Mouse (Mus musculus) limb, embryonic 11.5 days (tissue): ENCODE data around the gene Rspo1. TPM values are rescaled to one million over a fixed set of nuclear protein-coding genes. Genes with fewer than 3 reads are reported as not detected.

ENCODE experiments used
- ATAC-seq: fragments of 200-750 bp; cut with Nextera tagmentation; 2 replicates; pipeline ENCODE4 v1.8.0; 2017; ENCODE audit warnings: low read depth; ENCODE audit not compliant: insufficient number of reproducible peaks, low FRiP score, low TSS enrichment
- DNase-seq: peaks from one replicate; pipeline ENCODE4 v3.0.0-alpha.2; 2015; ENCODE audit warnings: low spot score
- H3K27ac ChIP-seq: fragments of 300-500 bp; sonication (generic); replicated peaks from 2 replicates; pipeline ENCODE4 v1.5.1; 2014; ENCODE audit warnings: low read depth, mild to moderate bottlenecking, low read length
- H3K27me3 ChIP-seq: fragments of 300-500 bp; sonication (generic); 2 replicates; pipeline ENCODE4 v1.6.1; 2014; ENCODE audit warnings: mild to moderate bottlenecking, low read length, mixed read lengths; ENCODE audit not compliant: control insufficient read depth, insufficient read depth
- H3K36me3 ChIP-seq: fragments of 300-500 bp; sonication (generic); 2 replicates; pipeline ENCODE4 v1.6.1; 2014; ENCODE audit warnings: mild to moderate bottlenecking, low read length, moderate library complexity, mixed read lengths; ENCODE audit not compliant: control insufficient read depth, insufficient read depth
- H3K4me1 ChIP-seq: fragments of 300-500 bp; sonication (generic); 2 replicates; pipeline ENCODE4 v1.6.1; 2014; ENCODE audit warnings: low read length, mixed read lengths; ENCODE audit not compliant: control insufficient read depth, insufficient read depth
- H3K4me2 ChIP-seq: fragments of 300-500 bp; sonication (generic); 2 replicates; pipeline ENCODE4 v1.6.1; 2014; ENCODE audit warnings: low read depth, mild to moderate bottlenecking, moderate library complexity; ENCODE audit not compliant: severe bottlenecking
- H3K4me3 ChIP-seq: fragments of 300-500 bp; sonication (generic); 2 replicates; pipeline ENCODE4 v1.5.1; 2014; ENCODE audit warnings: low read depth, low read length
- H3K9ac ChIP-seq: fragments of 300-500 bp; sonication (generic); 2 replicates; pipeline ENCODE4 v1.6.1; 2014; ENCODE audit warnings: mild to moderate bottlenecking, low read length
- H3K9me3 ChIP-seq: fragments of 300-500 bp; sonication (generic); 2 replicates; pipeline ENCODE4 v1.6.1; 2016; ENCODE audit warnings: low read length; ENCODE audit not compliant: control insufficient read depth
- WGBS: fragments of 180-500 bp; shearing (Covaris S2); extraction: QIAGEN DNeasy Blood & Tissue Kit; methylation state at CpG from one replicate; pipeline ENCODE4 v1.1.7; 2014; 5-methylcytosine and 5-hydroxymethylcytosine counted together
- polyA plus RNA-seq: library from polyadenylated mRNA; unstranded; fragments of >200 nt; fragmentation: Nextera tagmentation; extraction: Ambion mirVana; gene quantifications from 2 replicates; pipeline ENCODE4 v1.2.1, GENCODE M21; 2014

Rspo1 gene
- polyA plus RNA-seq, 1 experiment from 2014 or later, result 3.1 TPM

- 81% methylated on average over 11 of the region's 11 CpGs for WGBS
- no peaks in the 10 kb centered on the region for H3K4me1 ChIP-seq
- no peak overlapping the region for H3K4me3 ChIP-seq
- H3K36me3 ChIP-seq, result no peaks in the 10 kb centered on the region
- ATAC-seq (no peak), DNase-seq (no peak)
- no peak overlapping the region for H3K27ac ChIP-seq
- H3K9me3 ChIP-seq, result no peaks in the 10 kb centered on the region
- H3K27me3 ChIP-seq, result 0 out of 2 replicates have a peak, but pooled peaks cover 2% of the 10 kb centered on the region
- no peak overlapping the region for H3K9ac ChIP-seq
- H3K4me2 ChIP-seq, result no peak overlapping the region
These were observed 31.2 kb downstream of the Rspo1 start for GRCm38 (mm10) chr4:125017431-125017830.

GRCm38 (mm10) chr4:125020780-125021538 is 34.7 kb downstream of the Rspo1 start:
- no peak overlapping the region for H3K9ac ChIP-seq
- 0 out of 2 replicates have a peak, but pooled peaks cover 5% of the 10 kb centered on the region for H3K27me3 ChIP-seq
- ATAC-seq, result no peak
- no peaks in the 10 kb centered on the region for H3K36me3 ChIP-seq
- no peak overlapping the region for H3K4me2 ChIP-seq
- no peak overlapping the region for H3K27ac ChIP-seq
- DNase-seq, result no peak
- H3K4me3 ChIP-seq, result no peak overlapping the region
- H3K9me3 ChIP-seq, result no peaks in the 10 kb centered on the region
- 32% methylated on average over 11 of the region's 11 CpGs for WGBS
- H3K4me1 ChIP-seq, result no peaks in the 10 kb centered on the region

- Histone ChIP-seq H3K9me3 (no peaks in the 10 kb centered on the region), H3K9ac (peak overlapping the region; percentile 86)
These were observed 43.8 kb downstream of the Rspo1 start for GRCm38 (mm10) chr4:125029891-125030614.

GRCm38 (mm10) chr4:125034341-125034740 is 48.1 kb downstream of the Rspo1 start:
- no peaks in the 10 kb centered on the region for H3K27me3 ChIP-seq
- H3K4me2 ChIP-seq, result no peak overlapping the region
- H3K36me3 ChIP-seq, result peaks cover 17% of the 10 kb centered on the region; the same call in 1 of the 2 replicates
- no peak overlapping the region for H3K4me3 ChIP-seq
- ATAC-seq (no peak), DNase-seq (no peak)
- whole genome bisulfite sequencing, result 91% methylated on average over 4 of the region's 4 CpGs
- no peak overlapping the region for H3K9ac ChIP-seq
- no peaks in the 10 kb centered on the region for H3K9me3 ChIP-seq
- H3K4me1 ChIP-seq, result peaks cover 7% of the 10 kb centered on the region; the same call in 1 of the 2 replicates
- H3K27ac ChIP-seq, result no peak overlapping the region

More at GRCm38 (mm10) chr4:125029891-125030614, 43.8 kb downstream of the Rspo1 start:
- H3K36me3 ChIP-seq, result peaks cover under 1% of the 10 kb centered on the region; the same call in 1 of the 2 replicates
- ATAC-seq, result peak; percentile 95
- WGBS, result under 1% methylated on average over 50 of the region's 50 CpGs
- peaks cover 7% of the 10 kb centered on the region; the same call in 1 of the 2 replicates for H3K4me1 ChIP-seq
- peaks cover 3% of the 10 kb centered on the region; the same call in 1 of the 2 replicates for H3K27me3 ChIP-seq
- peak overlapping the region; percentile 93 for H3K4me2 ChIP-seq
- DNase-seq, result peak; percentile 96
- peak overlapping the region; percentile 94 for H3K4me3 ChIP-seq
- H3K27ac ChIP-seq, result no peak overlapping the region

GRCm38 (mm10) chr4:125044454-125044853 is 58.2 kb downstream of the Rspo1 start:
- WGBS, result 90% methylated on average over 7 of the region's 7 CpGs
- Histone ChIP-seq H3K9ac (no peak overlapping the region), H3K4me1 (no peaks in the 10 kb centered on the region), H3K4me3 (no peak overlapping the region), H3K4me2 (no peak overlapping the region), H3K9me3 (no peaks in the 10 kb centered on the region), H3K36me3 (peaks cover 23% of the 10 kb centered on the region), H3K27ac (no peak overlapping the region), H3K27me3 (no peaks in the 10 kb centered on the region)
- no peak for ATAC-seq
- DNase-seq, result no peak

GRCm38 (mm10) chr4:125055385-125055784 is 69.2 kb downstream of the Rspo1 start:
- Histone ChIP-seq H3K4me3 (no peak overlapping the region), H3K27ac (no peak overlapping the region), H3K9ac (no peak overlapping the region), H3K4me2 (no peak overlapping the region), H3K4me1 (peaks cover 15% of the 10 kb centered on the region), H3K36me3 (peaks cover 2% of the 10 kb centered on the region), H3K9me3 (no peaks in the 10 kb centered on the region), H3K27me3 (peaks cover 4% of the 10 kb centered on the region; the same call in 1 of the 2 replicates)
- DNase-seq, result no peak
- 85% methylated on average over 9 of the region's 9 CpGs for WGBS
- no peak for ATAC-seq

- 35% methylated on average over 4 of the region's 4 CpGs for WGBS
- Histone ChIP-seq H3K27ac (0 out of 2 replicates have a peak overlapping the region, but pooled peaks have one; percentile 10), H3K36me3 (no peaks in the 10 kb centered on the region; the same call in 1 of the 2 replicates), H3K4me1 (peaks cover 15% of the 10 kb centered on the region), H3K9ac (no peak overlapping the region), H3K4me2 (no peak overlapping the region), H3K4me3 (no peak overlapping the region), H3K9me3 (no peaks in the 10 kb centered on the region), H3K27me3 (peaks cover 4% of the 10 kb centered on the region; the same call in 1 of the 2 replicates)
- ATAC-seq (peak; percentile 32; the same call in 1 of the 2 replicates), DNase-seq (peak; percentile 59)
These were observed 70.2 kb downstream of the Rspo1 start for GRCm38 (mm10) chr4:125056476-125056875.

GRCm38 (mm10) chr4:125057273-125057672 is 71.0 kb downstream of the Rspo1 start:
- DNase-seq (no peak), ATAC-seq (no peak)
- WGBS, result 50% methylated on average over 3 of the region's 3 CpGs
- Histone ChIP-seq H3K4me1 (peaks cover 15% of the 10 kb centered on the region), H3K36me3 (no peaks in the 10 kb centered on the region; the same call in 1 of the 2 replicates), H3K4me2 (no peak overlapping the region), H3K9me3 (no peaks in the 10 kb centered on the region), H3K4me3 (no peak overlapping the region), H3K27me3 (peaks cover 4% of the 10 kb centered on the region; the same call in 1 of the 2 replicates), H3K9ac (no peak overlapping the region), H3K27ac (no peak overlapping the region)
